Mouse (Mus musculus): Measurements from ENCODE around the gene Dlat. TPM values are rescaled to one million over a fixed set of nuclear protein-coding genes. Genes with fewer than 3 reads are reported as not detected.

Gene Dlat
- polyA plus RNA-seq, 1 experiment from 2014 or later, result 40.6 TPM

Other genes with a start within 250 kb of the Dlat start
- 0.24 TPM in 1 of 2 replicates, not detected in the other for gene Plet1, start 165.3 kb downstream of the Dlat start, polyA plus RNA-seq (2015; fragmentation: Nextera tagmentation; extraction: Ambion mirVana)
- 97.0 and 102 TPM in 2 replicates for gene Pts, start 131.1 kb downstream of the Dlat start, polyA plus RNA-seq (2015; fragmentation: Nextera tagmentation; extraction: Ambion mirVana)
- 16.4 and 17.3 TPM in 2 replicates for gene Il18, start 105.0 kb downstream of the Dlat start, polyA plus RNA-seq (2015; fragmentation: Nextera tagmentation; extraction: Ambion mirVana)
- 0.20 and 0.37 TPM in 2 replicates for gene Bco2, start 104.6 kb downstream of the Dlat start, polyA plus RNA-seq (2015; fragmentation: Nextera tagmentation; extraction: Ambion mirVana)
- gene Tex12, start 98.5 kb downstream of the Dlat start, polyA plus RNA-seq (2015; fragmentation: Nextera tagmentation; extraction: Ambion mirVana), result 0.18 TPM in 1 of 2 replicates, not detected in the other
- gene Sdhd, start 56.0 kb downstream of the Dlat start, polyA plus RNA-seq (2015; fragmentation: Nextera tagmentation; extraction: Ambion mirVana), result 214 and 228 TPM in 2 replicates
- 374 and 437 TPM in 2 replicates for gene Timm8b, start 55.9 kb downstream of the Dlat start, polyA plus RNA-seq (2015; fragmentation: Nextera tagmentation; extraction: Ambion mirVana)
- 5.0 and 6.0 TPM in 2 replicates for gene Pih1d2, start 42.5 kb downstream of the Dlat start, polyA plus RNA-seq (2015; fragmentation: Nextera tagmentation; extraction: Ambion mirVana)
- 22.4 and 26.1 TPM in 2 replicates for gene Nkapd1, start 42.3 kb downstream of the Dlat start, polyA plus RNA-seq (2015; fragmentation: Nextera tagmentation; extraction: Ambion mirVana)
- gene Dixdc1, start 79.7 kb upstream of the Dlat start, polyA plus RNA-seq (2015; fragmentation: Nextera tagmentation; extraction: Ambion mirVana), result 20.2 and 21.4 TPM in 2 replicates
- gene 2310030G06Rik, start 86.8 kb upstream of the Dlat start, polyA plus RNA-seq (2015; fragmentation: Nextera tagmentation; extraction: Ambion mirVana), result 1.0 and 1.2 TPM in 2 replicates
- 4.7 and 6.5 TPM in 2 replicates for gene Cryab, start 91.5 kb upstream of the Dlat start, polyA plus RNA-seq (2015; fragmentation: Nextera tagmentation; extraction: Ambion mirVana)
- gene Hspb2, start 92.6 kb upstream of the Dlat start, polyA plus RNA-seq (2015; fragmentation: Nextera tagmentation; extraction: Ambion mirVana), result not detected in 2 replicates
- gene Fdxacb1, start 108.5 kb upstream of the Dlat start, polyA plus RNA-seq (2015; fragmentation: Nextera tagmentation; extraction: Ambion mirVana), result 10.9 and 12.3 TPM in 2 replicates
- 33.5 and 38.4 TPM in 2 replicates for gene Alg9, start 115.2 kb upstream of the Dlat start, polyA plus RNA-seq (2015; fragmentation: Nextera tagmentation; extraction: Ambion mirVana)
- gene 1110032A03Rik, start 115.7 kb upstream of the Dlat start, polyA plus RNA-seq (2015; fragmentation: Nextera tagmentation; extraction: Ambion mirVana), result 44.2 and 47.1 TPM in 2 replicates
- 86.3 and 89.7 TPM in 2 replicates for gene Ppp2r1b, start 185.5 kb upstream of the Dlat start, polyA plus RNA-seq (2015; fragmentation: Nextera tagmentation; extraction: Ambion mirVana)

Data from forebrain, embryonic 13.5 days (tissue).